In the genomic region with DNA sequence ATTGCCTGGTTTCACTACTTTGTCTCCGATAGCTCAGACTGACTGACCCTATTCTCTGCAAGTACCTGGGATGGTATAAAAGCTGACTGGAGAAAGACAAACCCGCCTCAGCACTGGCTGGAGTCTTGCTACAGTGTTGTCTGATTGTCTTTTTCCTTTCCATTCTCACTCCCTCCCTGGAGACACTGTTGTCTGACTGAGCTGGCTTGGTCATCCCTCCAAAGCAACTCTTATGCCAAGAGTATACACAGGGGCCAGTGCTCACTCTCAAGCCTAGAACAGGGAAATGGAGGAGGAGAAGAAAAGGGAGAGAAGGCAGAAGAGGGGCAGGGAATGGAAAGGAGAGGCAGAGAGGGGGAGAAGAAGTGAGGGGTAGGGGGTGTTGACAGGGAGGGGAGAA, we compare ENCODE assay signal across 28 mouse cellular contexts. TPM values are rescaled to one million over a fixed set of nuclear protein-coding genes. Genes with fewer than 3 reads are reported as not detected.
DNase-seq lines count a peak whose midpoint lies in the region; ATAC-seq and TF ChIP-seq lines count a peak whose summit lies in the region.
"Had no signal": no experiment of that assay in that cellular context is flagged by ENCODE, and none has a peak within 500 bp of the region (broad histone marks: within the 10 kb centered on the region; RNA-seq: fewer than 3 reads in every experiment).

No protein-coding gene starts in this region.

- no peak overlapping the region for H3K4me2 ChIP-seq in heart, embryonic 13.5 days
- no peak overlapping the region for H3K4me2 ChIP-seq in heart, embryonic 11.5 days
- H3K4me2 ChIP-seq: embryonic facial prominence, embryonic 12.5 days; hindbrain, embryonic 12.5 days; kidney, embryonic 15.5 days; limb, embryonic 13.5 days; liver, embryonic 11.5 days; lung, embryonic 15.5 days; midbrain, embryonic 15.5 days; neural tube, embryonic 15.5 days had no signal

- TF ChIP-seq CTCF in gastrocnemius, adult 2 months (IDR thresholded peaks at IDR 0.05): no peak

- intact Hi-C loops in gastrocnemius, adult 2 months (cut with DNase I): no loop called here
- intact Hi-C loops in gastrocnemius, postnatal 36 days (cut with DNase I): no loop called here

- H3K27me3 ChIP-seq in heart, embryonic 13.5 days (replicated peaks): peaks cover 6% of the 10 kb centered on the region; the same call in 1 of the 2 replicates
- no peaks in the 10 kb centered on the region for H3K27me3 ChIP-seq in heart, embryonic 11.5 days (ENCODE audit: control insufficient read depth, insufficient read depth, low read length)
- H3K27me3 ChIP-seq: embryonic facial prominence, embryonic 12.5 days; hindbrain, embryonic 12.5 days; lung, embryonic 15.5 days; midbrain, embryonic 15.5 days; neural tube, embryonic 15.5 days had no signal

- H3K9me3 ChIP-seq in heart, embryonic 13.5 days: no peaks in the 10 kb centered on the region
- no peaks in the 10 kb centered on the region for H3K9me3 ChIP-seq in heart, embryonic 11.5 days (replicated peaks; ENCODE audit: control insufficient read depth, low read length)
- H3K9me3 ChIP-seq: embryonic facial prominence, embryonic 12.5 days; hindbrain, embryonic 12.5 days; kidney, embryonic 15.5 days; limb, embryonic 13.5 days; lung, embryonic 15.5 days; midbrain, embryonic 10.5 days; midbrain, embryonic 15.5 days; neural tube, embryonic 15.5 days had no signal

- H3K9ac ChIP-seq in heart, embryonic 13.5 days: 0 out of 2 replicates have a peak overlapping the region, but pooled peaks have one; percentile 44
- H3K9ac ChIP-seq in heart, embryonic 11.5 days (ENCODE audit: low read depth, low read length): no peak overlapping the region
- H3K9ac ChIP-seq: embryonic facial prominence, embryonic 12.5 days; hindbrain, embryonic 12.5 days; kidney, embryonic 15.5 days; limb, embryonic 13.5 days; lung, embryonic 15.5 days; midbrain, embryonic 15.5 days; neural tube, embryonic 15.5 days had no signal

- ATAC-seq in heart, embryonic 13.5 days (ENCODE audit: extremely low read depth, insufficient number of reproducible peaks, low FRiP score, low TSS enrichment): no peak
- ATAC-seq in heart, embryonic 11.5 days (replicated peaks; ENCODE audit: insufficient number of reproducible peaks, low FRiP score, low TSS enrichment): no peak
- ATAC-seq in cerebellum, adult (ENCODE audit: insufficient number of reproducible peaks, low FRiP score, low TSS enrichment): no peak
- ATAC-seq: hindbrain, postnatal 0 days; midbrain, embryonic 15.5 days had no signal

- H3K4me1 ChIP-seq in heart, embryonic 13.5 days: peaks cover 47% of the 10 kb centered on the region
- peaks cover 8% of the 10 kb centered on the region for H3K4me1 ChIP-seq in heart, embryonic 11.5 days (ENCODE audit: control insufficient read depth, insufficient read depth, low read length)
- H3K4me1 ChIP-seq: embryonic facial prominence, embryonic 12.5 days; hindbrain, embryonic 12.5 days; midbrain, embryonic 10.5 days; midbrain, embryonic 15.5 days had no signal

- no peak overlapping the region for H3K4me3 ChIP-seq in gastrocnemius, adult 2 months
- no peak overlapping the region for H3K4me3 ChIP-seq in heart, embryonic 13.5 days
- H3K4me3 ChIP-seq in heart, embryonic 11.5 days (ENCODE audit: low read depth, low read length): no peak overlapping the region
- H3K4me3 ChIP-seq: embryonic facial prominence, embryonic 12.5 days; hindbrain, embryonic 12.5 days; kidney, embryonic 15.5 days; left cerebral cortex, adult 2 months; limb, embryonic 13.5 days; lung, embryonic 15.5 days; midbrain, embryonic 10.5 days; midbrain, embryonic 15.5 days; neural tube, embryonic 15.5 days had no signal

- WGBS in heart, embryonic 13.5 days: 51% methylated on average over 2 of the region's 2 CpGs
- WGBS in heart, embryonic 11.5 days (ENCODE audit: insufficient replicate concordance): 46% methylated on average over 2 of the region's 2 CpGs

- 0 out of 2 replicates have a peak overlapping the region, but pooled peaks have one; percentile 2 for H3K27ac ChIP-seq in gastrocnemius, adult 2 months
- H3K27ac ChIP-seq in heart, embryonic 13.5 days (replicated peaks): peak overlapping the region; percentile 57
- no peak overlapping the region for H3K27ac ChIP-seq in heart, embryonic 11.5 days (ENCODE audit: low read depth, low read length)
- H3K27ac ChIP-seq: embryonic facial prominence, embryonic 12.5 days; hindbrain, embryonic 12.5 days; hindbrain, postnatal 0 days; kidney, embryonic 15.5 days; left cerebral cortex, adult 2 months; limb, embryonic 13.5 days; lung, embryonic 15.5 days; midbrain, embryonic 10.5 days; midbrain, embryonic 15.5 days; neural tube, embryonic 15.5 days had no signal

- no peaks in the 10 kb centered on the region for H3K36me3 ChIP-seq in heart, embryonic 13.5 days
- no peaks in the 10 kb centered on the region for H3K36me3 ChIP-seq in heart, embryonic 11.5 days (ENCODE audit: control insufficient read depth, insufficient read depth, low read length)
- H3K36me3 ChIP-seq: embryonic facial prominence, embryonic 12.5 days; hindbrain, embryonic 12.5 days; kidney, embryonic 15.5 days; limb, embryonic 13.5 days; lung, embryonic 15.5 days; midbrain, embryonic 10.5 days; midbrain, embryonic 15.5 days; neural tube, embryonic 15.5 days had no signal

- DNase-seq in gastrocnemius, adult 2 months: no peak
- no peak for DNase-seq in gastrocnemius, postnatal 36 days
- DNase-seq in 3T3-L1 (ENCODE audit: low read depth, low spot score) (peak; percentile 29), adipocyte (ENCODE audit: low spot score) (peak; percentile 49)
- DNase-seq: adrenal gland, postnatal 10 days; cerebellum, adult 11 months; cerebellum, adult 9-10 months; cerebellum, postnatal 36 days; embryo, embryonic 11 days; gastrocnemius, postnatal 14 days; kidney, adult 18-20 months; kidney, postnatal 25 days; retina, postnatal 1 day; right cerebral cortex, postnatal 14 days had no signal

RNA-seq across cellular contexts. Expression of gene Ifngr2, which starts 14.4 kb away (rescaled TPM):
- total RNA-seq in gastrocnemius, adult 2 months (2021): 10 to 100 TPM; 55.2 to 55.5 TPM
- 10 to 100 TPM; 58.2 to 63.2 TPM for total RNA-seq in gastrocnemius, postnatal 36 days (2021)
- 103 and 108 TPM in 2 replicates for polyA plus RNA-seq in heart, embryonic 13.5 days (2015; fragmentation: Nextera tagmentation; extraction: Ambion mirVana)
- 77.9 and 95.2 TPM in 2 replicates for polyA plus RNA-seq in heart, embryonic 11.5 days (2014; fragmentation: Nextera tagmentation; extraction: Ambion mirVana)

RNA-seq across cellular contexts. Expression of gene Ifnar1, which starts 47.4 kb away (rescaled TPM):
- total RNA-seq in gastrocnemius, adult 2 months (2021): 10 to 100 TPM; 12.6 to 15.1 TPM
- 10 to 100 TPM in 1 of 2 experiments, 1 to 10 TPM in 1; 9.6 to 11.3 TPM for total RNA-seq in gastrocnemius, postnatal 36 days (2021)
- polyA plus RNA-seq in heart, embryonic 13.5 days (2015; fragmentation: Nextera tagmentation; extraction: Ambion mirVana): 33.1 and 37.9 TPM in 2 replicates
- 37.1 and 38.6 TPM in 2 replicates for polyA plus RNA-seq in heart, embryonic 11.5 days (2014; fragmentation: Nextera tagmentation; extraction: Ambion mirVana)

Comparison
In these comparisons a context has a peak if more than half of its experiments do, and no peak if none do; other contexts are left out.
1. DNase-seq: peak in 3T3-L1 (single experiment) and adipocyte (single experiment); none in gastrocnemius, adult 2 months (single experiment) and gastrocnemius, postnatal 36 days (0 of 2).